Mouse (Mus musculus) brown adipose tissue, adult 24 weeks (tissue): Measurements from ENCODE around the gene Hip1. TPM values are rescaled to one million over a fixed set of nuclear protein-coding genes. Genes with fewer than 3 reads are reported as not detected.

Experiments
- H3K27ac ChIP-seq: fragments of 200-500 bp; replicated peaks from 2 replicates; pipeline ENCODE4 v1.5.1; 2012; ENCODE audit warnings: low read depth, mild to moderate bottlenecking, low read length
- H3K4me1 ChIP-seq: fragments of 200-500 bp; 2 replicates; pipeline ENCODE4 v1.6.1; 2012; ENCODE audit warnings: low read length, mixed read lengths; ENCODE audit not compliant: control insufficient read depth, insufficient read depth, insufficient read length
- H3K4me3 ChIP-seq: fragments of 200-500 bp; 2 replicates; pipeline ENCODE4 v1.5.1; 2012; ENCODE audit warnings: low read depth, mild to moderate bottlenecking, low read length, moderate library complexity; ENCODE audit not compliant: insufficient read depth
- polyA plus RNA-seq: library from polyadenylated mRNA; stranded (reverse); fragments of >200 nt; gene quantifications from 2 replicates; pipeline ENCODE4 v1.2.4, GENCODE M21; 2012; ENCODE audit not compliant: missing spikeins, insufficient read depth, insufficient read length

Hip1 gene
- 7.9 and 8.6 TPM in 2 replicates for polyA plus RNA-seq

GRCm38 (mm10) chr5:135544865-135545797, at the start of gene Hip1:
Hip1 (minus strand) TSS chr5:135545120.
- no peaks in the 10 kb centered on the region; the same call in 1 of the 2 replicates for H3K4me1 ChIP-seq
- H3K27ac ChIP-seq, result peak within 1 kb of the TSS; percentile 50
- peak within 1 kb of the TSS; percentile 78 for H3K4me3 ChIP-seq

GRCm38 (mm10) chr5:135589996-135590784, 45.3 kb upstream of the Hip1 start:
- Histone ChIP-seq H3K4me1 (no peaks in the 10 kb centered on the region), H3K4me3 (no peak overlapping the region), H3K27ac (no peak overlapping the region)

- H3K4me3 ChIP-seq, result no peak overlapping the region
- H3K27ac ChIP-seq, result no peak overlapping the region
- H3K4me1 ChIP-seq, result no peaks in the 10 kb centered on the region
These were observed 42.8 kb upstream of the Hip1 start for GRCm38 (mm10) chr5:135587764-135588163.

- Histone ChIP-seq H3K4me3 (no peak overlapping the region), H3K4me1 (no peaks in the 10 kb centered on the region), H3K27ac (no peak overlapping the region)
These were observed 40.8 kb upstream of the Hip1 start for GRCm38 (mm10) chr5:135585691-135586090.

- Histone ChIP-seq H3K27ac (no peak overlapping the region), H3K4me1 (no peaks in the 10 kb centered on the region), H3K4me3 (no peak overlapping the region)
These were observed 37.4 kb upstream of the Hip1 start for GRCm38 (mm10) chr5:135582330-135582729.

- Histone ChIP-seq H3K27ac (no peak overlapping the region), H3K4me3 (no peak overlapping the region), H3K4me1 (no peaks in the 10 kb centered on the region)
These were observed 34.4 kb upstream of the Hip1 start for GRCm38 (mm10) chr5:135579331-135579751.

- no peak overlapping the region for H3K27ac ChIP-seq
- no peak overlapping the region for H3K4me3 ChIP-seq
- H3K4me1 ChIP-seq, result no peaks in the 10 kb centered on the region
These were observed 31.1 kb upstream of the Hip1 start for GRCm38 (mm10) chr5:135576055-135576454.

- no peaks in the 10 kb centered on the region for H3K4me1 ChIP-seq
- peak within 1 kb of the TSS; percentile 24; the same call in 1 of the 2 replicates for H3K4me3 ChIP-seq
- no peak within 1 kb of the TSS for H3K27ac ChIP-seq
These were observed 28.1 kb upstream of the Hip1 start, which contains the start of gene Ccl24 for GRCm38 (mm10) chr5:135573006-135573405. Ccl24 (minus strand) TSS chr5:135573049.

GRCm38 (mm10) chr5:135568698-135569097, 23.8 kb upstream of the Hip1 start:
- H3K27ac ChIP-seq, result no peak overlapping the region
- no peak overlapping the region for H3K4me3 ChIP-seq
- no peaks in the 10 kb centered on the region for H3K4me1 ChIP-seq

GRCm38 (mm10) chr5:135567556-135568265, 22.8 kb upstream of the Hip1 start:
- Histone ChIP-seq H3K4me1 (no peaks in the 10 kb centered on the region), H3K27ac (no peak overlapping the region), H3K4me3 (no peak overlapping the region)

- no peaks in the 10 kb centered on the region for H3K4me1 ChIP-seq
- no peak within 1 kb of the TSS for H3K27ac ChIP-seq
- H3K4me3 ChIP-seq, result no peak within 1 kb of the TSS
These were observed 18.5 kb upstream of the Hip1 start, which contains the start of gene Ccl26 for GRCm38 (mm10) chr5:135563469-135563868. Ccl26 (minus strand) TSS chr5:135563569.

GRCm38 (mm10) chr5:135557671-135558070, 12.8 kb upstream of the Hip1 start:
- no peak overlapping the region for H3K27ac ChIP-seq
- H3K4me1 ChIP-seq, result no peaks in the 10 kb centered on the region
- no peak overlapping the region for H3K4me3 ChIP-seq

- Histone ChIP-seq H3K4me3 (no peak overlapping the region), H3K27ac (no peak overlapping the region), H3K4me1 (no peaks in the 10 kb centered on the region)
These were observed 12.1 kb upstream of the Hip1 start for GRCm38 (mm10) chr5:135557051-135557450.

- Histone ChIP-seq H3K4me3 (no peak overlapping the region), H3K27ac (no peak overlapping the region), H3K4me1 (no peaks in the 10 kb centered on the region)
These were observed 11.3 kb upstream of the Hip1 start for GRCm38 (mm10) chr5:135556259-135556658.

- Histone ChIP-seq H3K27ac (no peak overlapping the region), H3K4me1 (no peaks in the 10 kb centered on the region), H3K4me3 (no peak overlapping the region)
These were observed 6.7 kb upstream of the Hip1 start for GRCm38 (mm10) chr5:135551591-135551990.
